Mouse (Mus musculus) lung, postnatal 0 days (tissue): ENCODE results near the gene Lin7a.

Experiments
- CTCF ChIP-seq: IDR thresholded peaks from 2 replicates; pipeline ENCODE4 v1.5.1; 2016; ENCODE audit warnings: antibody characterized with exemption, mild to moderate bottlenecking
- EP300 ChIP-seq: IDR thresholded peaks from 2 replicates; pipeline ENCODE4 v1.6.1; 2016; ENCODE audit warnings: antibody characterized with exemption, mild to moderate bottlenecking, control low read depth

DNA sequence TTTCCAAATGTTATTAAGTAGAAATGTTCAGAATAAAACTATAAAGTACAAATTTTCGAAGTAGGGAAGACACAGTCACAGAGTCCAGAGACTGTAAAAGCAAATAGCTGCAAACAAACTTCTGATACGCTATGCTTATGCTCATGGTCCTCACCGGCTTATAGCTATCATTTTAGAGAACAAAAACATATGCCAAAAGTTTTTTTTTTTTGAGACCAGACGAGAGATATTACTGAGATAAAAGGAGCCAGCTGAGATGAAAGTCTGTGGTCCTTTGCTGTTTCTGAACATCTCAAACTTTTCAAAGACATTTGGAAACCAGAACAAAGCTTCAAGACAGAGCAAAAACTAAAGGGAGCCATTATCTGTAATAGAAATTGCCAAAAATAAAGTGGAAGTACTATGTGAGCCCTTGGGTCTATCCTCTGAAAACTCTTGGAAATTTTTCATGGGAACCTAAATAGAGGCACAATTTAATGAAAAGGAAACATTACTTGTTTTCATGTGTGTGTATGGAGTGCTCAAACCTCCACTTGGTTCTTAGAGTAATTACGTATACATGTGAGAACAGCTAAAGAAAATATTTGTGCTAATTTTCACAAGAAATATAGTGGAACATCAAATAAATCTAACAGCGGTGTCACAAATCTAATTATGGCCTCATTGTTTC is 24.4 kb upstream of the Lin7a start:
- TF ChIP-seq CTCF, result no peak
- TF ChIP-seq EP300, result no peak
